Mouse (Mus musculus): Measurements from ENCODE around the gene Emilin1.

DNA sequence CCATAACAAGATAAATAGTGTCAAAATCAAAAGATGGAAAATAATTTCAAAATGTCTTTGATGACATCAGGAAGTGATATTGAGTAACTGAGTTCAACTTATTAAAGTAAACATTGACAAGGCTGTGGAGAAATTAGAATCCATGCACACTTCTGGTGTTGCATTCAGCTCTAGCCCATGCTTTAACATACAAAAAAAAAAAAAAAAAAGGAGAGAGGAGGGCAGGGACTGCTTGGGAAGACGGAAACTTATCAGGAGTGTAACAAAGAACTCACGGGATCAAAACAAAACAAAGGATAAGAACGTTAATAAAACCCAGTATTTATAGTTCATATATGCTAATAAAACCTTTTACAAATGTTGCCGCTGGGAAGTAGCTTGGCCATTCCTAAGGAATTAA lies 27.0 kb upstream of the Emilin1 start:
- TF ChIP-seq CTCF (IDR thresholded peaks at IDR 0.05; ENCODE audit: low read depth) (no peak), EP300 (IDR thresholded peaks at IDR 0.05; ENCODE audit: low read depth) (no peak)

Data from liver, embryonic 14.5 days (tissue).